In genomic region chr8:110273394-110273793, GRCm38 (mm10) we compare ENCODE assay signal across 20 mouse cellular contexts. TPM values are rescaled to one million over a fixed set of nuclear protein-coding genes. Genes with fewer than 3 reads are reported as not detected.
DNase-seq lines count a peak whose midpoint lies in the region; TF ChIP-seq lines count a peak whose summit lies in the region.
"Had no signal": no experiment of that assay in that cellular context is flagged by ENCODE, and none has a peak within 500 bp of the region (broad histone marks: within the 10 kb centered on the region; RNA-seq: fewer than 3 reads in every experiment).

No protein-coding gene starts in this region.

- DNase-seq in gastrocnemius, adult 2 months, result no peak
- no peak for DNase-seq in gastrocnemius, postnatal 36 days
- DNase-seq in layer of hippocampus, adult 2 months (ENCODE audit: low spot score in 2 of 2), result no peak
- no peak for DNase-seq in layer of hippocampus, adult 11-12 months (ENCODE audit: low spot score)
- DNase-seq in 416B (ENCODE audit: low read depth), result peak; percentile 7
- peak; percentile 5 for DNase-seq in NIH3T3 (ENCODE audit: low read depth)
- DNase-seq in right cerebral cortex, postnatal 4 days, result no peak
- no peak for DNase-seq in layer of hippocampus, adult 9-11 months
- DNase-seq: cerebellum, adult 8-10 months; liver, embryonic 13.5 days; lung, postnatal 14 days; midbrain, embryonic 14.5 days; spleen, adult 18-20 months; thymus, adult 18-20 months had no signal

- no peak overlapping the region for H3K4me3 ChIP-seq in gastrocnemius, adult 2 months
- H3K4me3 ChIP-seq in layer of hippocampus, adult 2 months, result no peak overlapping the region
- H3K4me3 ChIP-seq: forebrain, embryonic 13.5 days; heart, embryonic 13.5 days; intestine, embryonic 15.5 days; limb, embryonic 12.5 days; liver, embryonic 13.5 days; myocyte had no signal

- peak; percentile 8; the same call in 1 of the 2 replicates for TF ChIP-seq CTCF in gastrocnemius, adult 2 months (IDR thresholded peaks at IDR 0.05)
- TF ChIP-seq CTCF in layer of hippocampus, adult 2 months (conservative IDR thresholded peaks at IDR 0.05), result peak; percentile 55

- intact Hi-C loops in gastrocnemius, adult 2 months (cut with DNase I), result no loop called here
- intact Hi-C loops in gastrocnemius, postnatal 36 days (cut with DNase I), result no loop called here

- no peak overlapping the region for H3K27ac ChIP-seq in gastrocnemius, adult 2 months
- H3K27ac ChIP-seq in layer of hippocampus, adult 2 months, result no peak overlapping the region
- H3K27ac ChIP-seq: forebrain, embryonic 13.5 days; heart, embryonic 13.5 days; hindbrain, embryonic 14.5 days; intestine, embryonic 15.5 days; limb, embryonic 12.5 days; liver, embryonic 13.5 days had no signal

RNA-seq across cellular contexts. Expression of gene Hydin, which starts 6.6 kb away (rescaled TPM):
- under 1 TPM; 0.03 to 0.06 TPM for total RNA-seq in gastrocnemius, adult 2 months (2021)
- under 1 TPM; 0.05 to 0.07 TPM for total RNA-seq in gastrocnemius, postnatal 36 days (2021)
- total RNA-seq in layer of hippocampus, adult 2 months (2021), result under 1 TPM; 0.42 to 0.67 TPM

RNA-seq across cellular contexts. Expression of gene Cmtr2, which starts 57.9 kb away (rescaled TPM):
- 1 to 10 TPM; 3.2 to 3.4 TPM for total RNA-seq in gastrocnemius, adult 2 months (2021)
- total RNA-seq in gastrocnemius, postnatal 36 days (2021), result 1 to 10 TPM; 2.1 to 3.2 TPM
- 1 to 10 TPM; 5.9 TPM for total RNA-seq in layer of hippocampus, adult 2 months (2021)

Comparison
In these comparisons a context has a peak if more than half of its experiments do, and no peak if none do; other contexts are left out.
1. DNase-seq: peak in 416B (single experiment) and NIH3T3 (single experiment); none in gastrocnemius, adult 2 months (single experiment), gastrocnemius, postnatal 36 days (0 of 2), layer of hippocampus, adult 2 months (0 of 2), layer of hippocampus, adult 11-12 months (single experiment), right cerebral cortex, postnatal 4 days (single experiment) and layer of hippocampus, adult 9-11 months (single experiment).